13 mouse cellular contexts compared by ENCODE assay signal in genomic region chr9:61230306-61230705, GRCm38 (mm10).
"Had no signal": no experiment of that assay in that cellular context is flagged by ENCODE, and none has a peak within 500 bp of the region (broad histone marks: within the 10 kb centered on the region; RNA-seq: fewer than 3 reads in every experiment).

No protein-coding gene starts in this region.

- ATAC-seq: liver, embryonic 12.5 days had no signal

- H3K4me1 ChIP-seq: liver, embryonic 12.5 days had no signal

- H3K9ac ChIP-seq: liver, embryonic 12.5 days; liver, embryonic 14.5 days; lung, embryonic 14.5 days; neural tube, embryonic 12.5 days had no signal

- H3K4me3 ChIP-seq: liver, embryonic 12.5 days; megakaryocyte, embryonic 14.5 days; neural tube, embryonic 12.5 days had no signal

- H3K36me3 ChIP-seq: liver, embryonic 12.5 days; neural tube, embryonic 12.5 days had no signal

- H3K9me3 ChIP-seq: liver, embryonic 12.5 days; megakaryocyte, embryonic 14.5 days; neural tube, embryonic 12.5 days had no signal

- DNase-seq: lung, adult 18-20 months; right cerebral cortex, postnatal 25 days; right cerebral cortex, postnatal 4 days; spleen, adult 18-20 months; thymus, adult 18-20 months; thymus, postnatal 14 days; thymus, postnatal 36 days had no signal

- H3K4me2 ChIP-seq: liver, embryonic 12.5 days; lung, embryonic 14.5 days; neural tube, embryonic 12.5 days had no signal

- H3K27ac ChIP-seq: liver, embryonic 12.5 days; liver, embryonic 14.5 days; macrophage; neural tube, embryonic 12.5 days had no signal
